Mouse (Mus musculus): Measurements from ENCODE around the gene Specc1.
A peak's percentile ranks its signal among the peaks of the same experiment; 100 is the strongest.
"Not testable (repeated sequence)": the region's sequence is repeated elsewhere in the genome, so short reads cannot be mapped to it uniquely, and the experiment has no call there.

Gene Specc1

DNA sequence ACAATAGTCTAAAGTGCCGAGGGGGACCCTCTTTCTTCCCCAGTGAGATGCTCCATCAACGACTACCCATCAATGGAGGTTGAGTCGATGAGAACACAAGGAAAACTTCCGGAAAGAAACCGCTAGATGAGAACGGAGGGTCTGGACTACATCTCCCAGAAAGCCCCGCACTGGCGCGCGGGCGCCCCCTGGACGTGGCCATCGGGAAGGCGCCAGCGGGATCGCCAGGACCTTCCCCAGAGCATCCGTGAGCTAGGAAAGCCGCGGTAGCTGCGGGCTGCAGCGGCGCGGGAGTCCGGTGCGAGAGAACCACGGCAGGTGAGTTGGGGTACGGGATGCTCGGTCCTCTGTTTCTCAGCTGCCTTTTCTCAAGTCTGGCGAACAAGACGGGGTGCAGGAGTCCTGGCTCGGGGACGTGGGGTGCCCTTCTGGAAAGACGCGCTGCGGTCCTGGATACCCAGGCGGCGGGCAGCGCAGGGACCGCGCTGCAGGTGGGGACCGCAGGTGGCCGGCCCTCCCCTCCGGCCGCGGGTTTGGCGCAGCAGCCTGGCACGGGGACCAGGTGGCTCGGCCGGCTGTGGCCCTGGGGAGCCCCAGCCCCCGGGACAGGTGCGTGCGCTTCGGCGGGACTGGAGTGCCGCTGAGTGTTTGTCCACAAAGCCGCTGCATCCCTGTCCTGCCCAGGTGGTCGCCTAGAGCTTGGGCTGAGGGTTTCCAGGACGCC lies at the start of gene Specc1:
Gene Specc1 (plus strand): TSS at position 192 of the 724 bp plus-strand sequence.
- DNase-seq (ENCODE audit: low spot score in 2 of 2) = peak; percentile 95 to 98

GRCm38 (mm10) chr11:61908315-61908714 lies 48.2 kb upstream of the Specc1 start:
- no peak for DNase-seq (ENCODE audit: low spot score in 2 of 2)

GRCm38 (mm10) chr11:61919702-61920101 lies 36.9 kb upstream of the Specc1 start:
- no peak for DNase-seq (ENCODE audit: low spot score in 2 of 2)

DNA sequence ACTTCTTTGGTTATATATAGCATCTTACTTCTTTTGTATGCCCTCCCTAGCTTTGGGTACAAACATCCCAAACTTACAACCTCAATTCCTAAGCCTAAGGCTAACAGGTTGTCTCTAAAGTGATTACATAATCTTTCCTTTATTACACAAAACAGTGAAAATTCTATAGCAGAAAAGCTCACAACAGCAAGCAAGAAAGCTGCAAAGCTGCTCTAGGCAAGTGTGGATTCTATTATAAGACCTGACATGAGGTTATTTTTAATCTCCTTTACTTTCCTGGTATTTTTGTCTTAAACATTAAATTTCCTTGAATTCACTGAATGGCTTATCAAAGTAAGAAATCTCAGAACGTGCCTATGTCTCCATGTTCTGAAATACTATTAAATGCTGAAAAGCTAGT lies 33.3 kb upstream of the Specc1 start:
- no peak for DNase-seq (ENCODE audit: low spot score in 2 of 2)

DNA sequence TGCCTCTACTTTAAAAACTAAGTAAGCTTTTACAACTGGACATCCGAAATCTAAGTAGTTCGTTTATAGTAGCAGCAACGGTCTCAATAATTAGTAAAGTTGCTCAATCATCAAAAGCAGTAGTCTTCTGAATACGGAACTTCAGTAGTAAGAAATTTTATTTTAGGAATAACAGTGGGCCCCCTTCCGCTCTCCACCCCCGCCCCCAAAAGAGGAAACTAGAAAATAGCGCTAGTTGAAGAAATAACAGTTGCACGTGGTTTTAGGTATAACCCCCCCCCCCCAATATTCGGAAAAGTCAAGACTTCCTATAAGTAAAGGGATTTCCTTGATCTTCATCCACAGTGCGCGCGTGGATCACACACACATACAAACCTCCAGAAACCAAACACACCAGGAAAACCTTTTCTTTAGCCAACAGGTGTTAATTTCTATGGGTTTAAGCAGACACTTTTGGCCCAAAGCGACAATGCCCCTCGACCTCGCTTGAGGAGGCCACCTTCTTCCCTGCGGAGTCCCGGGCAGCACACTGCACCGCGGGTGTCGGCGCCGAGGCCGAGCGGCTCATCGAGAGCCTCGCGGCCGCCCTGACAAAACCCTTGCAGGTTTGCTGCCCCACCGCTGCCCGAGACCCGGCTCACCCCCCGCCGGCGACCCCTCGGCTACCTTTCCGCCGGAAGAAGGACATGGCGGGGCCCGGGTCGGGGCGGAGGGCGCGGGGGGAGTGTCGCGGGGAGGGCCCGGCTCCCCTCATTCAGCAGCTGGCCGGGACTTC lies 27.1 kb upstream of the Specc1 start:
- peak in 1 of 2 experiments; percentile 17 for DNase-seq (ENCODE audit: low spot score in 2 of 2)

DNA sequence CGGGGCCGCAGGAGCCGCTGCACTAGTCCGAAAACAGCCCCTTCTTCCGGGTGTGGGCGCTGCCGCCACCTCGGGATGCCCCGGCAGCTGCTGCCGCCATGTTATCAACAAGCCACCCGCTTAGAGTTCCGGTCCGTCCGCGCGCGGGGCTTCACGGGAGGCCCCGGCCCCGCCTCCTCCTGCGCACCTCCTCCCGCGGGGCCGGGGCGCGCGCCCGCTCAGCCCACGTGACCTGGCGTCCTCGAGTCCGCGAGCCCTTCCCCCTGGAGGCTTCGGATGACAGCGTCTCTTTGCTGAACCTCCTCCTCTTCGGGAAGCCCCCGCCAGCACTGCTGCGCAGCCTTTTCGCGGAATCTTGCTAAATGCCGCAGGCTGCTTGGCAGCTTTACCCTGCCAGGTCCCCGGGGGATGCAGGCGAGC lies 26.5 kb upstream of the Specc1 start, which contains the start of gene Akap10:
Gene Akap10 (minus strand): TSS at position 155 of the 420 bp plus-strand sequence.
- peak; percentile 90 to 97 for DNase-seq (ENCODE audit: low spot score in 2 of 2)

DNA sequence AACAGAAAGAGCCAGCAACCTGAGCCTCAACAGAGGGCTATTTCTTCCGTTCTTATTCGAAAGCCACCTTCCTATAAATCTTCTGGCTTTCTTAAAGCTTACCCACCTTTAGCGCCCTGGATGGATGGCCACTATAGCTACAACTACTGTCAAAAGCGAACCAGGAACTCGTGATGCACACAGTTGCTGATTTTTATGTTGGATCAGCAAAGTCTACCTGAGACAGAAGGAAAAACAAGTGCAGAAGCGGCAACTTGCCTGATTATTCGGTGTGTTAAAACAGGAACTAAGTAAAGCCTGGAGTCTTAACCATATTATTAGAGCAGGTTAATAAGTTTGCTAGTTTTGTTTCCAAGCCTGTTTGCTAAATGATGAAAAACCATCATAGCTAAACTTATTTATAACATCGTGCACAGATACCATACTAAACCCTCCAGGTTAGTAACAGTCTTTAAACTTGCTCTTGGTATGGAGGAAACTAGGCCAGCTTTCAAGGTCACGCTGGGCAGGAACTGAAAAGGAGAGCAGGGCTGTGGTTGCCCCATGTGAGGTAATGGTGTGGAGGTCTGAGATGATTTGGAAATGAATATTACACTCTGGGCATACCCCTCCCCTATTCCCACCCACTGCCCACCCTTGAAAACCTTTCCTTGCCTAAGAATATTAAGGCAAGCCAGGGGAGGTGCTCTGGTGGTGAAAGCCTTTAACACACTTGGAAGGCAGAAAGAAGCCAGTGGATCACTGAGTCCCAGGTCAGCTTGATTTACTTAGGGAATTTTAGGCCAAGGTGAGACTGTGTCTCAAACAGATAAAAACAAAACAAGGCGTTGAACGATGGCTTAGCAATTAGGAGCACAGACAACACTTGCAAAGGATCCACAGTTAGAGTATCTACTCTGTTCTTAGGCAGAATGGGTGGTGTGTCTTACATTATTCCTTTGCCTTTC lies 25.6 kb upstream of the Specc1 start:
- peak in 1 of 2 experiments; percentile 27 for DNase-seq (ENCODE audit: low spot score in 2 of 2)

DNA sequence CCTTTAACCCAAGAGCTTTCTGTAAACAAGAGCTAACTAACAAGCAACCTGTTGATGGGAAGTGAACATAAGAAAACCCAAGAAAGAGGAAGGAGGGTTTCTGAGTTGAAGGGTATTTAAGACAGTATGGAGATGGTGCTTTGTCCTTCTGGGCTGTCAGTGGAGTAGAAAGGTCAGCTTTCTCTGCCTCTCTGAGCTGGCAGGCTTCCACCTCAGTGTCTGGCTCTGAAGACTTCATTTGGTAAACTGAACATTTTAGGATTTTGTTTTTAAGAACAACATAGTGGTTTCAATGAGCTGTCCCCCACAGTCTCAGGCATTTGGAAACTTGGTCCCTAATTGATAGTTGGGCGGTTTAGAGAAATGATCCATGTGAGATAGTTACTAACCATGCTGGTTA lies 18.8 kb upstream of the Specc1 start:
- DNase-seq (ENCODE audit: low spot score in 2 of 2) = no peak

DNA sequence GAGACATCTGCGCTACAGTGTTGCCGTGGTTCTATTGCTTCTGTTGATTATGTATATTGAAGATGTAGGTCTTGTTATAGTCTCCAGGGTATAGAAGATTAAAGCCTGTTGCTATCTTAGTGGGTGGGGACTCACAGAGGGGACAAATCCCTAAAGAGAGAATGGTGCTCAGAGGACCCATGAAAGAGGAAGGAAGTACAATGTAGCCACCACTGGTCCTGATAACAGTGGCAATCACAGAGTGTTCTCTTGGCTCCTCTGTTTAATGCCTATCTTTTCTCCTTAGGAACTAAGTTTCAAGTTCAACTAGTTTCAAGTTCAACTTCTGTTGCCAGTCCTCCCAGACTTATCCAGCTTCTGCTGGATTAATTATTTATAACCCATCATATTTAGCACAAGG lies 13.7 kb upstream of the Specc1 start:
- DNase-seq (ENCODE audit: low spot score in 2 of 2) = no peak

DNA sequence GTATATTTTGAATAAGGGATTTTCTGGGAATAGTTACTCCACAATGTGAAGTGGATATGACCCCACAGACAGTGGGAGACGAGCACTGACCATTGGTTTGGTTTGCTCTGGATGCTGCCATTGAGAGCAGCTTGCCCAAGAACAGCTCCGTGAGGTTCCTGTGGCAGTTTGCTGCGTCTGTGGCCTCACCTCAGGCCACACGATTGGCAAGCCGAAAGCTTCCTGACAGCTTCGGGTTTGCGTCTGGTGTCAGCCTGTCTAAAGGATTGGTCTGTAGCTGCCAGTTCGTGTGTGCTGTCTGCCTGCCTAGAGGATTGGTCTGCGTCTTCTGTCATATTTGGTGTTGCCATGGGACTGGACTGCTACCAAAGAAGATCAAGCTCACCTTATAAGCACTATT lies 12.1 kb upstream of the Specc1 start:
- no peak for DNase-seq (ENCODE audit: low spot score in 2 of 2)

GRCm38 (mm10) chr11:61946608-61947007 lies 10.0 kb upstream of the Specc1 start:
- no peak for DNase-seq (ENCODE audit: low spot score in 2 of 2)

DNA sequence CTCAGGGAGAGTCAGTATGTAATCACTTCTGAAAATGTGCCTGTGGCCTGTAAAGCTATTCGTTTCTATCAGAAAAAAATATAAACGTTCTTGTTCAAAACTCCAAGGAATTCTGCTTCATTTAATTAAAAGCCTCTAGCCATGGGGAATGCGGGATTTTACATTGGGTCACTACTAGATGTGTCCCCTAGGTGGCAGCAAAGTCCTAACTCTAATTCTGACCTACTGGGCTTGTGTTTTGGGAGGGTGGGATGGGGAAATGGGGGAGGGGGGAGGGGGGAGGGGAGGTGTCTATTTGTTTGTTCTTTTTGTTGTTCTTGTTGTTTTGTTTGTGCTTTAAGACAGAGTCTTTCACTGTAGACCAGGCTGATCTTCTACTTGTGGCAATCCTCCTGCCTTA lies 7.2 kb upstream of the Specc1 start:
- DNase-seq (ENCODE audit: low spot score in 2 of 2) = peak in 1 of 2 experiments; percentile 71

- peak; percentile 93 to 94 for DNase-seq (ENCODE audit: low spot score in 2 of 2)
Measured at GRCm38 (mm10) chr11:61950632-61951031, 5.9 kb upstream of the Specc1 start.

DNA sequence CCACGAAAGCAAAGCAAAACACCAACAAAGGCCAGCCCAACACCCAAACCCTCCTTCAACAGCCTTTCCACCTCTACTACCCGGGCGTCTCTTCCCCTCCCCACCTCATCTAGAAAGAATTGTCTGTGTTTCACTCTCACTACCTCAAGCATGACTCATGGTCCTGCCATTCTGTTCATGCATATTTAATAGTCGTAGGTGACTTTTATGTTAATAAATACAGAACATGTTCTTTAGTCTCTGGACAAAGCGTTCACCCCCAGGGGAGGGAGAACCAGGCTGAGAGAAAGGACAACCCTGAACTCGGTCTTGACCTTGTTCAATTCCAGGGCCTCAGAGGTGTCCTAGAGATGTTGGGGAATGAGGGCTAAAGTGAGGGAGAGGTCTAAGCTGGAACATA lies 1.4 kb upstream of the Specc1 start:
- no peak for DNase-seq (ENCODE audit: low spot score in 2 of 2)

GRCm38 (mm10) chr11:61955951-61956350 lies 612 bp upstream of the Specc1 start:
- no peak for DNase-seq (ENCODE audit: low spot score in 2 of 2)

GRCm38 (mm10) chr11:61957296-61957813 lies 792 bp downstream of the Specc1 start:
- DNase-seq (ENCODE audit: low spot score in 2 of 2) = peak in 1 of 2 experiments; percentile 86

DNA sequence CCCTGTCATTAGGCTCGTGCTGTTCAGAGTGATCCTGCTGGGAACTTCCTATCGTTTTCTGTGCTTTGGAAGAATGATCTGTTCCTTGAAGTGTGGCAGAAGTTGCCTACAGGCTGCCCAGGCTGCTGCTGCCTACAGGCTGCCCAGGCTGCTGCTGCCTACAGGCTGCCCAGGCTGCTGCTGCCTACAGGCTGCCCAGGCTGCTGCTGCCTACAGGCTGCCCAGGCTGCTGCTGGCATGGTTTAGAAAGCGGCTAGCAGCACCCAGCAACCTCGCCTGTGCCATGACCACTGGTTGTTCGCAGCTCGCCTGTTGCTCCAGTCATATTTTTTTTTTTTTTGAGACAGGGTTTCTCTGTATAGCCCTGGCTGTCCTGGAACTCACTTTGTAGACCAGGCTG lies 2.1 kb downstream of the Specc1 start:
- not testable (repeated sequence) for DNase-seq (ENCODE audit: low spot score in 2 of 2)

DNA sequence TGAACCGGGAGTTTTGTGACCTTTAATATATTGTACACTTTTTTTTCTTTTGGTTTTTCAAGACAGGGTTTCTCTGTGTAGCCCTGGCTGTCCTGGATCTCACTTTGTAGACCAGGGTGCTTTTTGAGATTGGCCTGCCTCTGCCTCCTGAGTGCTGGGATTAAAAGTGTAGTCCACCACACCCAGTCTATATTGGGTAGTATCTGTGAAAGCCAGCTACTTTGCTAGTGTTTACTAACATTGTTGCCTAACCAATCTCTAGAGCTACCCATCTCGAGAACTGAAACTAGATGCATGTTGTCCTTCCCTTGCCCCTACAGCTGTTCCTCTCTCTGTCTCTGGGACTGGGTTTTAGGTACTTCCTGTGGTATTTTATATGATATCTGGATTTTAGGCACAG lies 3.5 kb downstream of the Specc1 start:
- DNase-seq (ENCODE audit: low spot score in 2 of 2) = no peak

GRCm38 (mm10) chr11:61962684-61963083 lies 6.1 kb downstream of the Specc1 start:
- DNase-seq (ENCODE audit: low spot score in 2 of 2) = no peak

- DNase-seq (ENCODE audit: low spot score in 2 of 2) = no peak
Measured at GRCm38 (mm10) chr11:61963193-61963592, 6.6 kb downstream of the Specc1 start.

DNA sequence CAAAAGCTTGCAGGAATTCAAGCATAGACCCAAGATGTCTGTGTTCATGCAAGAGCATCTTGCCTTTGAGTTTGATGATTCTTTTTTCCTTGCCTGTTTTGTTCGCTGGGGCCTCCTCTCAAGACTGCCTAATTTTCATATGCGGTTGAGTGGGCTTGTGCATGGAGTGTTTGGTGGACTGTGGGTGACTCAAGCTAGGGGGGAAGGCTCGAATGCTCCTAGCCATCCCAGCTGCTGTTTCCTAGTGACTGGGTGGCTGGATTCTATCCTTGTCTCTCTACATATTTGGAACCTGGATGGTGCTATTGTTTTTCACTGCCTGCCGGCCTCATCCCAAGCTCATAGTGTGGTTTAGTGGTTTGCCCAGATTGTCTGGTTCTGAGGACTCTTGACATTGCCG lies 8.0 kb downstream of the Specc1 start:
- DNase-seq (ENCODE audit: low spot score in 2 of 2) = no peak

GRCm38 (mm10) chr11:61967034-61967433 lies 10.5 kb downstream of the Specc1 start:
- no peak for DNase-seq (ENCODE audit: low spot score in 2 of 2)

Data from spleen, postnatal 10 days (tissue).